Mouse (Mus musculus) myocyte (in vitro differentiated cells): ENCODE measurements around the gene Gm20388.

Experiments used
- CEBPB ChIP-seq: IDR thresholded peaks from 2 replicates; pipeline ENCODE4 v1.6.1; 2011; ENCODE audit warnings: mild to moderate bottlenecking, moderate library complexity; ENCODE audit not compliant: poor library complexity, insufficient read depth, severe bottlenecking
- E2F4 ChIP-seq: IDR thresholded peaks from one replicate; pipeline ENCODE4 v1.6.1; 2011; ENCODE audit warnings: mild to moderate bottlenecking, control low read depth, moderate library complexity; ENCODE audit not compliant: insufficient read depth
- MAX ChIP-seq: IDR thresholded peaks from one replicate; pipeline ENCODE4 v1.6.1; 2011; ENCODE audit warnings: low read depth, mild to moderate bottlenecking, control low read depth
- MYOD1 ChIP-seq, 3 experiments: IDR thresholded peaks; one replicate each; pipeline ENCODE4 v1.6.1; 2011; ENCODE audit warnings: control low read depth in 2 of 3, low read depth in 2 of 3, mild to moderate bottlenecking in 2 of 3, moderate library complexity in 1 of 3; ENCODE audit not compliant: insufficient read length in 2 of 3, control insufficient read depth in 1 of 3
- MYOG ChIP-seq, 3 experiments: IDR thresholded peaks; one replicate each; pipeline ENCODE4 v1.6.1; 2011; ENCODE audit warnings: control low read depth in 2 of 3, low read depth in 2 of 3, mild to moderate bottlenecking in 2 of 3; ENCODE audit not compliant: insufficient read length in 2 of 3, control insufficient read depth in 1 of 3, insufficient read depth in 1 of 3
- POLR2A ChIP-seq: IDR thresholded peaks from one replicate; pipeline ENCODE4 v1.6.1; 2011; ENCODE audit warnings: low read depth, mild to moderate bottlenecking, control low read depth, moderate library complexity; ENCODE audit not compliant: insufficient read length
- REST ChIP-seq: IDR thresholded peaks from one replicate; pipeline ENCODE4 v1.6.1; 2011; ENCODE audit warnings: mild to moderate bottlenecking, control low read depth, moderate library complexity; ENCODE audit not compliant: insufficient read depth, insufficient read length
- SRF ChIP-seq: IDR thresholded peaks from one replicate; pipeline ENCODE4 v1.6.1; 2011; ENCODE audit warnings: low read depth; ENCODE audit not compliant: control insufficient read depth, insufficient read length
- TCF12 ChIP-seq: IDR thresholded peaks from one replicate; pipeline ENCODE4 v1.6.1; 2011; ENCODE audit warnings: mild to moderate bottlenecking, control low read depth; ENCODE audit not compliant: poor library complexity, insufficient read depth, severe bottlenecking
- TCF3 ChIP-seq: IDR thresholded peaks from one replicate; pipeline ENCODE4 v1.6.1; 2011; ENCODE audit warnings: low read depth, control low read depth; ENCODE audit not compliant: insufficient read length
- USF1 ChIP-seq: IDR thresholded peaks from one replicate; pipeline ENCODE4 v1.6.1; 2011; ENCODE audit warnings: low read depth, mild to moderate bottlenecking, control low read depth, moderate library complexity

DNA sequence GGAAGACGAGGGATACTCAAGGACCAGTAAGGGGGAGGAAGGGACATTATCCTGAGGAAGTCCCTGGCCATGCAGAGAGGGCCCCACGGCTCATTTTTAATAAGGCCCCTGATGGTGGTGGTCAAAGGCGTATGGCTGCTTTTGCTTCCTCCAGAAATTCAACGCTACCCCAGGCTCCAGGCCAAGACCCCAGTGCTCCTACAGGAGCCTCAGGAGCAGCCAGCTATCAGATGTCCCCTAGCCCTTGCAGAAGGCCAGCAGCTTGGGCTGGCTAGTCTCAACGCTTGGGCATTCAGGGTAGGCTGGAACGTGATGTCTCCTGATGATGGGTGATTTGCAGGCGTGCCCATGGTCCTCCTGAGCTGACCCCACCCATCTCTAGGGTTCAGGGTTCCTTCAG lies 521.8 kb downstream of the Gm20388 start:
- TF ChIP-seq POLR2A (no peak), CEBPB (no peak), USF1 (no peak), MAX (no peak), TCF12 (no peak), SRF (no peak), MYOG (IDR thresholded peaks at IDR 0.05; ENCODE audit: control insufficient read depth in 1 of 3, insufficient read depth in 1 of 3, insufficient read length in 2 of 3, low read depth in 2 of 3) (no peak), REST (no peak), TCF3 (no peak), E2F4 (no peak), MYOD1 (IDR thresholded peaks at IDR 0.05; ENCODE audit: control insufficient read depth in 1 of 3, insufficient read length in 2 of 3, low read depth in 2 of 3) (no peak)
